Mouse (Mus musculus) CD4-positive, CD25-positive, alpha-beta regulatory T cell, adult 9 weeks (primary cell): ENCODE results near the gene Mrgprb8. TPM values are rescaled to one million over a fixed set of nuclear protein-coding genes. Genes with fewer than 3 reads are reported as not detected.

Source experiments
- polyA plus RNA-seq: library from polyadenylated mRNA; unstranded; fragments of 100-300 nt; shearing (Covaris generic); gene quantifications from one replicate; pipeline ENCODE4 v1.2.1, GENCODE M21; 2017

Gene Mrgprb8
- not detected for polyA plus RNA-seq

GRCm38 (mm10) chr7:48388226-48388625 lies at the start of gene Mrgprb8:
Gene Mrgprb8, plus strand, starts transcription at chr7:48388526.

Other genes starting within 250 kb of the Mrgprb8 start
- gene Mrgprb5, start 219.5 kb upstream of the Mrgprb8 start, polyA plus RNA-seq = not detected
- not detected for gene Mrgprb4, start 189.2 kb upstream of the Mrgprb8 start, polyA plus RNA-seq
- gene Mrgprb1, start 67.8 kb downstream of the Mrgprb8 start, polyA plus RNA-seq = not detected
- gene Mrgprx2, start 110.8 kb downstream of the Mrgprb8 start, polyA plus RNA-seq = not detected
- not detected for gene Mrgprb2, start 169.6 kb downstream of the Mrgprb8 start, polyA plus RNA-seq